ENCODE assay signal across 16 mouse cellular contexts in genomic region chr13:110545454-110545853, GRCm38 (mm10).
A peak's percentile ranks its signal among the peaks of the same experiment; 100 is the strongest.
DNase-seq lines count a peak whose midpoint lies in the region; ATAC-seq and TF ChIP-seq lines count a peak whose summit lies in the region.
"Had no signal": no experiment of that assay in that cellular context is flagged by ENCODE, and none has a peak within 500 bp of the region (broad histone marks: within the 10 kb centered on the region; RNA-seq: fewer than 3 reads in every experiment).

No protein-coding gene starts in this region.

- H3K27ac ChIP-seq in bone marrow macrophage, adult 2 months (ENCODE audit: insufficient read depth, low read depth, low read length) = 0 out of 2 replicates have a peak overlapping the region, but pooled peaks have one; percentile 5
- no peak overlapping the region for H3K27ac ChIP-seq in forebrain, embryonic 11.5 days (ENCODE audit: low read depth, low read length)
- H3K27ac ChIP-seq: embryonic facial prominence, embryonic 13.5 days; forebrain, embryonic 13.5 days; heart, embryonic 15.5 days; liver, embryonic 14.5 days had no signal

- H3K9me3 ChIP-seq in forebrain, embryonic 11.5 days (ENCODE audit: control insufficient read depth, low read length) = no peaks in the 10 kb centered on the region
- H3K9me3 ChIP-seq: embryonic facial prominence, embryonic 13.5 days; forebrain, embryonic 13.5 days; heart, embryonic 15.5 days had no signal

- DNase-seq in heart, adult 18-20 months = peak; percentile 27 to 34
- no peak for DNase-seq in heart, postnatal 14 days
- DNase-seq in 3T3-L1 (ENCODE audit: low read depth, low spot score) = peak; percentile 84
- DNase-seq in kidney, postnatal 36 days = peak; percentile 35 to 42
- DNase-seq in cerebellum, adult 9-10 months = no peak
- DNase-seq in forebrain, embryonic 11.5 days (ENCODE audit: low spot score) = no peak
- DNase-seq in spleen, postnatal 10 days (ENCODE audit: low spot score in 2 of 2) = no peak
- DNase-seq: adrenal gland, postnatal 10 days; layer of hippocampus, postnatal 36 days; thymus, adult 2 months had no signal

- peaks cover 29% of the 10 kb centered on the region for H3K4me1 ChIP-seq in bone marrow macrophage, adult 2 months (ENCODE audit: control insufficient read depth, insufficient read depth, low read length)
- H3K4me1 ChIP-seq in forebrain, embryonic 11.5 days (replicated peaks; ENCODE audit: control insufficient read depth, insufficient read depth, low read length) = no peaks in the 10 kb centered on the region

- intact Hi-C loops in heart, postnatal 14 days (cut with DNase I) = no loop called here

- H3K9ac ChIP-seq in forebrain, embryonic 11.5 days (ENCODE audit: low read length) = no peak overlapping the region
- H3K9ac ChIP-seq: embryonic facial prominence, embryonic 13.5 days; forebrain, embryonic 13.5 days; heart, embryonic 15.5 days; liver, embryonic 14.5 days had no signal

- H3K4me2 ChIP-seq in forebrain, embryonic 11.5 days (ENCODE audit: low read depth, low read length, severe bottlenecking) = no peak overlapping the region
- H3K4me2 ChIP-seq: embryonic facial prominence, embryonic 13.5 days; forebrain, embryonic 13.5 days; heart, embryonic 15.5 days had no signal

- ATAC-seq in forebrain, embryonic 11.5 days (replicated peaks; ENCODE audit: low FRiP score) = no peak
- ATAC-seq: forebrain, embryonic 13.5 days; hindbrain, embryonic 16.5 days had no signal

- TF ChIP-seq CTCF in bone marrow macrophage, adult 2 months (IDR thresholded peaks at IDR 0.05; ENCODE audit: low read depth, low read length) = no peak

- H3K36me3 ChIP-seq in forebrain, embryonic 11.5 days (ENCODE audit: control insufficient read depth, insufficient read depth, low read length) = no peaks in the 10 kb centered on the region
- H3K36me3 ChIP-seq: embryonic facial prominence, embryonic 13.5 days; heart, embryonic 15.5 days had no signal

- no peaks in the 10 kb centered on the region for H3K27me3 ChIP-seq in forebrain, embryonic 11.5 days (ENCODE audit: control insufficient read depth, insufficient read depth, low read length)
- H3K27me3 ChIP-seq: embryonic facial prominence, embryonic 13.5 days; forebrain, embryonic 13.5 days; heart, embryonic 15.5 days had no signal

- 79% methylated on average over 6 of the region's 6 CpGs for WGBS in forebrain, embryonic 11.5 days

- no peak overlapping the region for H3K4me3 ChIP-seq in bone marrow macrophage, adult 2 months (ENCODE audit: insufficient read depth, low read length)
- no peak overlapping the region for H3K4me3 ChIP-seq in forebrain, embryonic 11.5 days (ENCODE audit: low read depth, low read length)
- H3K4me3 ChIP-seq: embryonic facial prominence, embryonic 13.5 days; forebrain, embryonic 13.5 days; heart, embryonic 15.5 days had no signal

- no peak for TF ChIP-seq POLR2A in bone marrow macrophage, adult 2 months (IDR thresholded peaks at IDR 0.05; ENCODE audit: borderline replicate concordance, low read depth, low read length)

Comparison
In these comparisons a context has a peak if more than half of its experiments do, and no peak if none do; other contexts are left out.
1. DNase-seq: peak in heart, adult 18-20 months (2 of 2), 3T3-L1 (single experiment) and kidney, postnatal 36 days (2 of 2); none in heart, postnatal 14 days (0 of 2), cerebellum, adult 9-10 months (single experiment), forebrain, embryonic 11.5 days (single experiment) and spleen, postnatal 10 days (0 of 2).